Comparison of ENCODE assay signal across 23 mouse cellular contexts in genomic region chr7:115266141-115266540, GRCm38 (mm10).
DNase-seq lines count a peak whose midpoint lies in the region; ATAC-seq lines count a peak whose summit lies in the region.
"Had no signal": no experiment of that assay in that cellular context is flagged by ENCODE, and none has a peak within 500 bp of the region (broad histone marks: within the 10 kb centered on the region; RNA-seq: fewer than 3 reads in every experiment).

No protein-coding gene starts in this region.

- H3K4me1 ChIP-seq in heart, embryonic 12.5 days (replicated peaks): no peaks in the 10 kb centered on the region
- H3K4me1 ChIP-seq: forebrain, embryonic 13.5 days; hindbrain, embryonic 13.5 days; intestine, embryonic 15.5 days had no signal

- no peak overlapping the region for H3K4me3 ChIP-seq in heart, embryonic 12.5 days
- H3K4me3 ChIP-seq: forebrain, embryonic 10.5 days; forebrain, embryonic 13.5 days; heart, embryonic 13.5 days; hindbrain, embryonic 10.5 days; hindbrain, embryonic 13.5 days; intestine, embryonic 15.5 days had no signal

- WGBS in heart, embryonic 12.5 days: 56% methylated on average over 4 of the region's 4 CpGs

- no peaks in the 10 kb centered on the region for H3K36me3 ChIP-seq in heart, embryonic 12.5 days
- H3K36me3 ChIP-seq: forebrain, embryonic 10.5 days; heart, embryonic 13.5 days; hindbrain, embryonic 10.5 days; hindbrain, embryonic 13.5 days; intestine, embryonic 15.5 days had no signal

- H3K9me3 ChIP-seq in heart, embryonic 12.5 days (replicated peaks): no peaks in the 10 kb centered on the region
- H3K9me3 ChIP-seq: forebrain, embryonic 10.5 days; forebrain, embryonic 13.5 days; heart, embryonic 13.5 days; hindbrain, embryonic 10.5 days; hindbrain, embryonic 13.5 days; intestine, embryonic 15.5 days had no signal

- no peak overlapping the region for H3K27ac ChIP-seq in heart, embryonic 12.5 days (ENCODE audit: poor library complexity, severe bottlenecking)
- H3K27ac ChIP-seq: forebrain, embryonic 10.5 days; forebrain, embryonic 13.5 days; heart, embryonic 13.5 days; hindbrain, embryonic 10.5 days; hindbrain, embryonic 13.5 days; intestine, embryonic 15.5 days had no signal

- intact Hi-C loops in heart, postnatal 14 days (cut with DNase I): no loop called here
- intact Hi-C loops in heart, postnatal 36 days (cut with DNase I): no loop called here

- ATAC-seq in frontal cortex, adult (ENCODE audit: low TSS enrichment): peak; percentile 23; the same call in 1 of the 2 replicates
- no peak for ATAC-seq in heart, embryonic 12.5 days (ENCODE audit: insufficient number of reproducible peaks, low FRiP score)
- ATAC-seq: activated CD4-positive, CD25-positive, alpha-beta regulatory T cell, adult 4 months; forebrain, embryonic 13.5 days; forebrain, embryonic 16.5 days; hindbrain, embryonic 16.5 days; intestine, embryonic 15.5 days had no signal

- no peak overlapping the region for H3K9ac ChIP-seq in heart, embryonic 12.5 days
- H3K9ac ChIP-seq: forebrain, embryonic 13.5 days; heart, embryonic 13.5 days; hindbrain, embryonic 13.5 days; intestine, embryonic 15.5 days had no signal

- DNase-seq in frontal cortex, postnatal 36 days (ENCODE audit: low spot score in 2 of 2): no peak
- peak; percentile 11 for DNase-seq in heart, adult 8-10 months (ENCODE audit: low spot score)
- peak; percentile 7 to 13 for DNase-seq in heart, postnatal 14 days
- DNase-seq in heart, postnatal 36 days: no peak
- peak; percentile 10 for DNase-seq in brain, adult 2 months (ENCODE audit: low read depth, low spot score)
- DNase-seq: adrenal gland, adult 8-10 months; adrenal gland, postnatal 25 days; cerebellum, adult 18-20 months; cerebellum, adult 9-10 months; cerebellum, postnatal 14 days; gastrocnemius, postnatal 25 days; kidney, adult 11 months had no signal

- no peaks in the 10 kb centered on the region for H3K27me3 ChIP-seq in heart, embryonic 12.5 days (replicated peaks)
- H3K27me3 ChIP-seq: hindbrain, embryonic 13.5 days; intestine, embryonic 15.5 days had no signal

- H3K4me2 ChIP-seq in heart, embryonic 12.5 days: no peak overlapping the region
- H3K4me2 ChIP-seq: forebrain, embryonic 13.5 days; heart, embryonic 13.5 days; hindbrain, embryonic 13.5 days; intestine, embryonic 15.5 days had no signal

Comparison
In these comparisons a context has a peak if more than half of its experiments do, and no peak if none do; other contexts are left out.
1. DNase-seq: peak in heart, adult 8-10 months (single experiment), heart, postnatal 14 days (2 of 2) and brain, adult 2 months (single experiment); none in frontal cortex, postnatal 36 days (0 of 2) and heart, postnatal 36 days (0 of 2).